Mouse (Mus musculus) liver, embryonic 14.5 days (tissue): ENCODE data around the gene Foxk1.

Experiments
- CTCF ChIP-seq: IDR thresholded peaks from 2 replicates; pipeline ENCODE4 v1.5.1; 2016; ENCODE audit warnings: antibody characterized with exemption, low read depth, control low read depth
- EP300 ChIP-seq: IDR thresholded peaks from 2 replicates; pipeline ENCODE4 v1.6.1; 2016; ENCODE audit warnings: antibody characterized with exemption, low read depth

DNA sequence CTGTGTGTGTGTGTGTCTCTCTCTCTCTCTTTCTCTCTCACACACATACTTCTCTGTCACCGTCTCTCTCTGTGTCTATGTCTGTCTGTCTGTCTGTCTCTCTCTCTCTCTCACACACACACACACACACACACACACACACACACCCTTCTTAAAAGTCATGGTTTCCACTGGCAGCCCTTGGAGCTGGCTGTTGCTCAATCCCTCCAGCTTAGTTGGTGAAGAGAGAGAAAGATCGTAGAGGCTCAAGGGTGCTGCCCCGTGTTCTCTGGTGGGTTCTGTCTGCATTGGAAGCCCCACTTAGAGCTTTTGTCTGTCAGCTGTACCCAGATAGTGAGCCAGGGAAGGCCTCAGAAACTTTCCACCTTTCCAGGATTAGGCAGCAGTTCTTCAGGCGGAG, 31.4 kb downstream of the Foxk1 start:
- TF ChIP-seq CTCF (no peak), EP300 (no peak)
